Mouse (Mus musculus): ENCODE measurements around the gene Aatf. TPM values are rescaled to one million over a fixed set of nuclear protein-coding genes. Genes with fewer than 3 reads are reported as not detected.
A peak's percentile ranks its signal among the peaks of the same experiment; 100 is the strongest.

The Aatf gene
- polyA plus RNA-seq, 1 experiment, result 14.6 TPM

DNA sequence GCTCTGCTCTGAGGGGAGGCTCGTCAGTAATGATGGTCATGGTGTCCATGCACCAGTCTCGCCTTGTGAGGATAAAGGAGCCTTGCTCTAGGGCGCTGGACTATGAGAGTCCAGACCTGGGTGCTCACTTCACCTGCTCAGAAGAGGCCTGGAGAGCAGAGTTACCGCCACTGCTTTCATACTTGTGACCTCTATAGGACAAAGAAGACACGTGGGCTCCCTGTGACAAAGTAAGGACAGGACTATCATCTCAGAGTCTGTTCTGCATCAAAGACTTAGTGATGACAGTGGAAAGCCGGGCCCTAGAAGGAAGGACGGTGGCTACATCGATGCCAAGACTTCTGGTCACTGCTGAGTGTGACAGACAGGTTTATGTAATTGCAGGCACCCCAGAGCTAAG, 122.2 kb downstream of the Aatf start:
- no peak for DNase-seq (ENCODE audit: low read depth)
- TF ChIP-seq POLR2A (IDR thresholded peaks at IDR 0.05; ENCODE audit: borderline replicate concordance, extremely low read depth, insufficient read depth, insufficient read length, poor library complexity, severe bottlenecking) (no peak), CTCF (IDR thresholded peaks at IDR 0.05; ENCODE audit: borderline replicate concordance, extremely low read depth, insufficient read depth, insufficient read length) (no peak)

DNA sequence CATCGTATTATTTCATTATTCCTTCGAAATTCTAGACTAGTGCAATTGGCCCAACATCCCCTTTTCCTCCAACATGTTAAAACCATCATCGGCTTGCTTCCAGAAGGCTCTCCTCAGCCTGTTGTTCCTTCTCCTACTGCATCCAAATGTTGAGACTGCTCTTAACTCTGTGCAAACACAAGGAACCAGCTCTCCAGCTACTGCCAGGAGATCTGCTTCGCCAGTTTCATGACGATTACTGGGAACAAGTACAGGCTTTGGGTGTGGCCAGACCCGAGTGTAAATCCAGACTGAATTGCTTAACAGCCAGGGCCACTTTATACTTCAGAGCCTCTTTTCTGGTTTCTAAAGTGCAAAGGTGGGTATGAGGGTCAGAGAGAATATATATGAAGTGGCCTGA, 124.0 kb downstream of the Aatf start:
- DNase-seq (ENCODE audit: low read depth), result no peak

DNA sequence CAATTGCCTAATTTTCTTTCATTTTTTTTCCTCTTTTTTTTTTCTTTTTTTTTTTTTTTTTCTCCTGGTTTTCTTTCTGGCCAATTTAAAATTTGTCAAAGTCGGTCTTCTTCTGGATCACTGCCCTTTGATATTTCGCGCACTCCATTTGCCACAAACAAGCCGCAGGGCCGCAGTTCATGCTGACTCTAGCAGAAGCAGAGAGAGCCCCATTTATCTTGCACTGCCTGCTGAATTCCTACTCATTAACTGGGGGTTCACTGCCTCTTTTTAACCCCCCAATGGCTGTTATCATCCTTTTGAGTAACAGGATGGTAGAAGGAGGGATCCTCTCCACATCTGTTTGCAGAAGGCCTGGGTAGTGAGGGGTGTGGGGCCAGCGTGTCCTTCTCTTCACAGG, 129.4 kb downstream of the Aatf start:
- peak; percentile 57 for DNase-seq (ENCODE audit: low read depth)
- TF ChIP-seq POLR2A (IDR thresholded peaks at IDR 0.05; ENCODE audit: borderline replicate concordance, extremely low read depth, insufficient read depth, insufficient read length, poor library complexity, severe bottlenecking) (no peak), CTCF (IDR thresholded peaks at IDR 0.05; ENCODE audit: borderline replicate concordance, extremely low read depth, insufficient read depth, insufficient read length) (no peak)

More for the DNA sequence above, 124.0 kb downstream of the Aatf start:
- no peak for TF ChIP-seq POLR2A (IDR thresholded peaks at IDR 0.05; ENCODE audit: borderline replicate concordance, extremely low read depth, insufficient read depth, insufficient read length, poor library complexity, severe bottlenecking)
- TF ChIP-seq CTCF (IDR thresholded peaks at IDR 0.05; ENCODE audit: borderline replicate concordance, extremely low read depth, insufficient read depth, insufficient read length), result no peak

DNA sequence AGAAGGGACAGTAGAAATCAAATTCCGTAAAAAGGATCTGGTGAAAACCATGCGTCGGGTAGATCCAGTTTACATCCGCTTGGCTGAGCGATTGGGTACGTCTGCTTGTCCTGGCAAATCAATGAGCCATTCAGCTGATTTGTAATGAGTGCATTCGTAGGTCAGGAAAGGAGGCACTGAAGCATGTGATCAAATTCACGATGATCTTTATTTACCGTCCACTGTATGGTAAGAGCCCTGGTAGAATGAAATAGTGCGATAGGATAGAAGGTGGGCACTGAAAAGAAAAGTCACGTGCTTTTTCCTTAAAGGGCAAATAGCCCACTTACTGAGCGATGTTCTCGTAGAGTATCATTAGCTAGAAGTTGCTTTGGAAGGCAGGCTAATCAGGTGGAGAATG, 130.9 kb downstream of the Aatf start:
- TF ChIP-seq POLR2A (IDR thresholded peaks at IDR 0.05; ENCODE audit: borderline replicate concordance, extremely low read depth, insufficient read depth, insufficient read length, poor library complexity, severe bottlenecking), result no peak
- no peak for TF ChIP-seq CTCF (IDR thresholded peaks at IDR 0.05; ENCODE audit: borderline replicate concordance, extremely low read depth, insufficient read depth, insufficient read length)
- DNase-seq (ENCODE audit: low read depth), result peak; percentile 69

DNA sequence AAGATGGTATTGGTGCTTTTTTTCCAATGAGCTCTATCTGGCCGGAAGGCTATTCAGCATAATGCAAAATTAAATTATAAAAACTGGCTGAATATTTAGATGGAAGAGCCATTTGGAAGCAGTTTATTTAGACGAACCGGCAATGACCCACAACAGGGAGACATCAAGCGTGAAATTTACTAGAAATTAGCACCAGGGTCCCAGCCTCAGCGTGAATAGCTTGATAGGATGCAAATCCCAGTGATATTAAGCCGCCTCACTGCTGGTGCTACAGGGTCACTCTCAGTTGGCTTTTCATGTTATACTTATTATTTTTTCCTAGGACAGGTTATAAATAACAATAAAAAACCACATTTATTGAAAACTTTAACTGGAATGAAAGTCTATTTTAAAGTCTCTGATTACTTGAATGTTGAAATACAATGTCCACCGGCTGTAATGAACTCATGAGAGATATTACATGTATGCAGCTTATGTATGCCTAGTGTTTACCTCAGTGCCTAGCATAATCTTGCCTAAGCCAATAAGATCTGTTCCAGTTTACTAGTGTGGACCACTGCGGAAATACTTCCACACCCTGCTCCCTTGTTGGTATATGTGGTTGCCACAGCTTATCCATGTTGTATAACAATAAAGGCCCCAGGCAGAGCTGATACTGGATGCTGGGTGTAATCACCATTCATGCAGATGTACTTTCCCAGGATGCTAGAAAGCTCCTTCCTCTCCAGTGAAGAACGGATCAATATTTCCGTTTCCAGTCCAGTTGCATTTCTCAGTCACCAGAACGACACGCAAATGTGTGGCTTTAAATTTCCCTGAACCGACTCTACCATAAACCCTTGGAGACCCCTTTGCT, 136.6 kb downstream of the Aatf start:
- peak; percentile 78 for DNase-seq (ENCODE audit: low read depth)

DNA sequence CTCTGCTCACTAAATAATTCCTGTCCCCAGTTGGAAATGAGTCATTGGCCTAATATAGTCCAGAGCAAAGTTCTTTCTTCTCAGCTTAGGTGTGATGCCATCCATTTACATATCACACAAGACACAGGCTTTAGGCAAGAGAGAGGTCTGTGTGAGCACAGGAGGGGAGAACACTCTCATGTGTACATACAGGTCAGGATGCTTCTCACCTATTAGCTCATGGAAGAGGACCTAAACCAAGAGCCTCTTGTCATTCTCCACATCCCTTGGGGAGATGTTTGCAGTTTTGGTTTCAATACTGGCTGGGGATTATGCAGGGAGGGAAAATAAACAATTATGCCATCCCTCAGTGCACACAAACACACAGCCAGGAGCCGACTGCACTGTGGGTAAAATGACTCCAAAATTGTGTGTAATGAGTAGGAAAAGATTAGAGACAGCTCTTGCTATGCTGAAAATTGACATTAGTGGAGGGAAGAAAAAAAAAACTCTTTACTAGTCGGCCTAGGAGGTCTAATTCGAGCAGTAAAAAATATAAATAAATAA, 137.3 kb downstream of the Aatf start:
- DNase-seq (ENCODE audit: low read depth), result peak; percentile 74
- TF ChIP-seq CTCF (IDR thresholded peaks at IDR 0.05; ENCODE audit: borderline replicate concordance, extremely low read depth, insufficient read depth, insufficient read length) (no peak), POLR2A (IDR thresholded peaks at IDR 0.05; ENCODE audit: borderline replicate concordance, extremely low read depth, insufficient read depth, insufficient read length, poor library complexity, severe bottlenecking) (no peak)

More for the DNA sequence above, 136.6 kb downstream of the Aatf start:
- no peak for TF ChIP-seq CTCF (IDR thresholded peaks at IDR 0.05; ENCODE audit: borderline replicate concordance, extremely low read depth, insufficient read depth, insufficient read length)

DNA sequence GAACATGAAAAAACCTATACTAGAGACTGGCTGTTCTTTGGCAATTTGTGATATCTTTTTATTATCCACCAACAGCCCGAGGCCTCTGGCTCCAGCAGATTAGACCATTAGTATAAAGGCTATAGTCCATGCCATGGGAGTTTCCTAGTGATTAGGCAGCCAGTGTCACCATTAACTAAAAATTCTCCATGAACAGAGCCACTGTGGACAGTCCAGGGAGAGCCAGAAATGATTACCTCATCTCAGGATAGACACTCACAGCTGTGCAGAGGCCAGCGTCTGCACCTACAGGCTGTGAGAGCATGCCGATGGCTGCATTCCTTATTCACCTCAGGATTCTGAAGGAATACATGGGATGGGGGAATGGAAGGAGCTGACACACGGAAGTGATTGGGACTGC, 140.2 kb downstream of the Aatf start:
- TF ChIP-seq POLR2A (IDR thresholded peaks at IDR 0.05; ENCODE audit: borderline replicate concordance, extremely low read depth, insufficient read depth, insufficient read length, poor library complexity, severe bottlenecking) (no peak), CTCF (IDR thresholded peaks at IDR 0.05; ENCODE audit: borderline replicate concordance, extremely low read depth, insufficient read depth, insufficient read length) (no peak)
- DNase-seq (ENCODE audit: low read depth), result no peak

Other genes starting within 250 kb of the Aatf start
- gene Lhx1, start 12.0 kb upstream of the Aatf start, polyA plus RNA-seq (2012; rRNA removed), result 36.2 and 64.4 TPM in 2 replicates

Data from brain, embryonic 14.5 days (tissue).